Mouse (Mus musculus) retina, adult 2 months (tissue): ENCODE data around the gene Sept5.

Experiments used
- DNase-seq: peaks from one replicate; pipeline ENCODE4 v3.0.0-alpha.2; 2012; ENCODE audit warnings: low read depth, low spot score

The Sept5 gene

GRCm38 (mm10) chr16:18629390-18630231, at the start of gene Sept5:
Gene Sept5, minus strand, starts transcription at chr16:18629954.
- DNase-seq: no peak

GRCm38 (mm10) chr16:18679112-18679511, 49.4 kb upstream of the Sept5 start:
- DNase-seq: no peak

- no peak for DNase-seq
These were observed 48.3 kb upstream of the Sept5 start for GRCm38 (mm10) chr16:18677746-18678679.

GRCm38 (mm10) chr16:18673005-18673404, 43.3 kb upstream of the Sept5 start:
- DNase-seq: no peak

GRCm38 (mm10) chr16:18672027-18672426, 42.3 kb upstream of the Sept5 start:
- no peak for DNase-seq

GRCm38 (mm10) chr16:18669914-18670313, 40.2 kb upstream of the Sept5 start:
- DNase-seq: no peak

GRCm38 (mm10) chr16:18658597-18658996, 28.8 kb upstream of the Sept5 start:
- no peak for DNase-seq

GRCm38 (mm10) chr16:18655372-18656098, 25.8 kb upstream of the Sept5 start:
- no peak for DNase-seq

- no peak for DNase-seq
These were observed 23.8 kb upstream of the Sept5 start for GRCm38 (mm10) chr16:18653290-18654160.

- no peak for DNase-seq
These were observed 19.4 kb upstream of the Sept5 start for GRCm38 (mm10) chr16:18649126-18649525.

GRCm38 (mm10) chr16:18645329-18645728, 15.6 kb upstream of the Sept5 start:
- DNase-seq: no peak

- no peak for DNase-seq
These were observed 14.7 kb upstream of the Sept5 start for GRCm38 (mm10) chr16:18644485-18644884.

GRCm38 (mm10) chr16:18643406-18643998, 13.7 kb upstream of the Sept5 start:
- no peak for DNase-seq

- DNase-seq: no peak
These were observed 13.1 kb upstream of the Sept5 start for GRCm38 (mm10) chr16:18642897-18643296.

GRCm38 (mm10) chr16:18642291-18642690, 12.5 kb upstream of the Sept5 start:
- DNase-seq: no peak

GRCm38 (mm10) chr16:18639382-18639929, 9.7 kb upstream of the Sept5 start:
- DNase-seq: no peak

GRCm38 (mm10) chr16:18638396-18638795, 8.6 kb upstream of the Sept5 start:
- DNase-seq: no peak

- DNase-seq: no peak
These were observed 7.0 kb upstream of the Sept5 start for GRCm38 (mm10) chr16:18636804-18637203.

GRCm38 (mm10) chr16:18636401-18636800, 6.6 kb upstream of the Sept5 start:
- DNase-seq: no peak

GRCm38 (mm10) chr16:18633333-18633732, 3.6 kb upstream of the Sept5 start:
- DNase-seq: no peak
